27 mouse cellular contexts compared by ENCODE assay signal in genomic region chr5:68672834-68673233, GRCm38 (mm10).
"Had no signal": no experiment of that assay in that cellular context is flagged by ENCODE, and none has a peak within 500 bp of the region (broad histone marks: within the 10 kb centered on the region; RNA-seq: fewer than 3 reads in every experiment).

No protein-coding gene starts in this region.

- H3K36me3 ChIP-seq: embryonic facial prominence, embryonic 10.5 days; embryonic facial prominence, embryonic 12.5 days; embryonic facial prominence, embryonic 13.5 days; embryonic facial prominence, embryonic 15.5 days; forebrain, embryonic 10.5 days; forebrain, embryonic 12.5 days; forebrain, embryonic 15.5 days had no signal

- H3K4me1 ChIP-seq: embryonic facial prominence, embryonic 10.5 days; embryonic facial prominence, embryonic 12.5 days; embryonic facial prominence, embryonic 13.5 days; embryonic facial prominence, embryonic 15.5 days; forebrain, embryonic 10.5 days; forebrain, embryonic 12.5 days; forebrain, embryonic 13.5 days; forebrain, embryonic 15.5 days had no signal

- H3K27ac ChIP-seq: embryonic facial prominence, embryonic 10.5 days; embryonic facial prominence, embryonic 12.5 days; embryonic facial prominence, embryonic 13.5 days; embryonic facial prominence, embryonic 15.5 days; forebrain, embryonic 10.5 days; forebrain, embryonic 12.5 days; forebrain, embryonic 13.5 days; forebrain, embryonic 15.5 days; gastrocnemius, adult 2 months had no signal

- DNase-seq: cerebellum, adult 2 months; cerebellum, adult 8-10 months; cerebellum, adult 9-10 months; cerebellum, adult 9-11 months; cerebellum, postnatal 14 days; cerebellum, postnatal 25 days; cerebellum, postnatal 36 days; embryo, embryonic 11 days; forebrain, postnatal 0 days; gastrocnemius, adult 2 months; gastrocnemius, postnatal 10 days; gastrocnemius, postnatal 14 days; gastrocnemius, postnatal 25 days; gastrocnemius, postnatal 36 days; heart, adult 11 months; heart, adult 18-20 months had no signal

- H3K4me3 ChIP-seq: embryonic facial prominence, embryonic 10.5 days; embryonic facial prominence, embryonic 12.5 days; embryonic facial prominence, embryonic 13.5 days; embryonic facial prominence, embryonic 15.5 days; erythroblast, embryonic 14.5 days; forebrain, embryonic 10.5 days; forebrain, embryonic 12.5 days; forebrain, embryonic 13.5 days; forebrain, embryonic 15.5 days; gastrocnemius, adult 2 months had no signal

- H3K9ac ChIP-seq: embryonic facial prominence, embryonic 12.5 days; embryonic facial prominence, embryonic 13.5 days; embryonic facial prominence, embryonic 15.5 days; forebrain, embryonic 12.5 days; forebrain, embryonic 13.5 days; forebrain, embryonic 15.5 days; forebrain, postnatal 0 days had no signal

- H3K4me2 ChIP-seq: embryonic facial prominence, embryonic 12.5 days; embryonic facial prominence, embryonic 13.5 days; embryonic facial prominence, embryonic 15.5 days; forebrain, embryonic 12.5 days; forebrain, embryonic 13.5 days; forebrain, embryonic 15.5 days had no signal

- H3K27me3 ChIP-seq: embryonic facial prominence, embryonic 12.5 days; embryonic facial prominence, embryonic 13.5 days; embryonic facial prominence, embryonic 15.5 days; forebrain, embryonic 12.5 days; forebrain, embryonic 13.5 days; forebrain, embryonic 15.5 days had no signal

- H3K9me3 ChIP-seq: embryonic facial prominence, embryonic 10.5 days; embryonic facial prominence, embryonic 12.5 days; embryonic facial prominence, embryonic 13.5 days; embryonic facial prominence, embryonic 15.5 days; forebrain, embryonic 10.5 days; forebrain, embryonic 12.5 days; forebrain, embryonic 13.5 days; forebrain, embryonic 15.5 days had no signal

- ATAC-seq: forebrain, embryonic 13.5 days; forebrain, embryonic 14.5 days; forebrain, embryonic 15.5 days; forebrain, embryonic 16.5 days; forebrain, postnatal 0 days had no signal
